Mouse (Mus musculus) small intestine, adult 2 months (tissue): Measurements from ENCODE around the gene Pibf1. TPM values are rescaled to one million over a fixed set of nuclear protein-coding genes. Genes with fewer than 3 reads are reported as not detected.
A peak's percentile ranks its signal among the peaks of the same experiment; 100 is the strongest.

ENCODE experiments used
- H3K27ac ChIP-seq: fragments of 200-500 bp; 2 replicates; pipeline ENCODE4 v1.5.1; 2012; ENCODE audit warnings: low read depth, low read length, control low read depth, inconsistent platforms; ENCODE audit not compliant: insufficient read depth
- H3K27me3 ChIP-seq: fragments of 200-500 bp; 2 replicates; pipeline ENCODE4 v1.6.1; 2012; ENCODE audit warnings: mild to moderate bottlenecking, moderate library complexity, low read length, inconsistent platforms; ENCODE audit not compliant: control insufficient read depth, insufficient read depth
- H3K36me3 ChIP-seq: fragments of 200-500 bp; 2 replicates; pipeline ENCODE4 v1.6.1; 2012; ENCODE audit warnings: mild to moderate bottlenecking, low read length, control low read depth, inconsistent platforms; ENCODE audit not compliant: control insufficient read depth, insufficient read depth
- H3K4me1 ChIP-seq: fragments of 200-500 bp; 2 replicates; pipeline ENCODE4 v1.6.1; 2012; ENCODE audit warnings: low read length, inconsistent platforms, mixed read lengths; ENCODE audit not compliant: control insufficient read depth, insufficient read depth, insufficient read length
- H3K4me3 ChIP-seq: fragments of 200-500 bp; 2 replicates; pipeline ENCODE4 v1.5.1; 2012; ENCODE audit warnings: low read depth, mild to moderate bottlenecking, control low read depth, inconsistent platforms, low read length, moderate library complexity
- CTCF ChIP-seq: fragments of 200-500 bp; IDR thresholded peaks from 2 replicates; pipeline ENCODE4 v1.5.1; 2012; ENCODE audit warnings: low read depth, mild to moderate bottlenecking, control low read depth, inconsistent platforms, low read length, moderate library complexity, mixed read lengths; ENCODE audit not compliant: insufficient replicate concordance, insufficient read length; ENCODE audit errors: extremely low read depth
- POLR2A ChIP-seq: fragments of 200-500 bp; IDR thresholded peaks from 2 replicates; pipeline ENCODE4 v1.6.1; 2012; ENCODE audit warnings: low read depth, mild to moderate bottlenecking, control low read depth, inconsistent platforms, low read length, moderate library complexity
- WGBS: fragments of 180-500 bp; shearing (Covaris S2); methylation state at CpG from one replicate; pipeline ENCODE4 v1.1.7; 2018; 5-methylcytosine and 5-hydroxymethylcytosine counted together
- polyA plus RNA-seq: library from polyadenylated mRNA; depleted of rRNA; stranded (reverse); fragments of >200 nt; gene quantifications from 2 replicates; pipeline ENCODE4 v1.2.3, GENCODE M21; 2012

Gene Pibf1
- polyA plus RNA-seq, 1 experiment, result 0.65 TPM

- peaks cover 8% of the 10 kb centered on the region; the same call in 1 of the 2 replicates for H3K4me1 ChIP-seq
- H3K27ac ChIP-seq, result no peak overlapping the region
- H3K27me3 ChIP-seq, result no peaks in the 10 kb centered on the region
- TF ChIP-seq POLR2A (no peak), CTCF (no peak)
- 90% methylated on average over 4 of the region's 4 CpGs for WGBS
- H3K36me3 ChIP-seq, result no peaks in the 10 kb centered on the region
- no peak overlapping the region for H3K4me3 ChIP-seq
Measured at GRCm38 (mm10) chr14:99124076-99124475, 24.9 kb downstream of the Pibf1 start.

- Histone ChIP-seq H3K4me1 (peaks cover 10% of the 10 kb centered on the region; the same call in 1 of the 2 replicates), H3K4me3 (no peak overlapping the region), H3K36me3 (peaks cover 5% of the 10 kb centered on the region; the same call in 1 of the 2 replicates), H3K27ac (no peak overlapping the region), H3K27me3 (no peaks in the 10 kb centered on the region)
- no peak for TF ChIP-seq CTCF
- no peak for TF ChIP-seq POLR2A
- 83% methylated on average over 4 of the region's 4 CpGs for WGBS
Measured at GRCm38 (mm10) chr14:99126713-99127112, 27.5 kb downstream of the Pibf1 start.

DNA sequence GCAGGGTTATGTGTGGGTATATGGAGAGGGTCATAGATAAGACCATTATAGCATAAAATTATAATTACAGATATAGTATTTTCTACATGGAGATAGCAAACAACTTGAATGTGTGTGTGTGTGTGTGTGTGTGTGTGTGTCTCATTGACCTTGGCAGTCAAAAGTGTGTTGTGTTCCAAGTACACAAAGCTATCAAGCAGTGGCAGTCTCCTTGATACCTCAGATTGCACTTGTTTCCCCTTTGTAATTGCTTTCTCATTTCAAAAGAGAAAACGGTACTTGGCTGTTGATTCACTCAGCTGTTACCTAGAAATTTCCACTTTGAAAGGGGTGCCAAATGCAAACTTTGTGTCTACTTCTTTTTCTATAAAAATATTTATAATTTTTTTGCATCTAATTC, 28.3 kb downstream of the Pibf1 start:
- Histone ChIP-seq H3K4me3 (no peak overlapping the region), H3K27me3 (no peaks in the 10 kb centered on the region), H3K4me1 (peaks cover 8% of the 10 kb centered on the region; the same call in 1 of the 2 replicates), H3K27ac (no peak overlapping the region), H3K36me3 (peaks cover 5% of the 10 kb centered on the region; the same call in 1 of the 2 replicates)
- TF ChIP-seq CTCF, result no peak
- TF ChIP-seq POLR2A, result no peak
- 23% methylated on average over 1 of the region's 1 CpGs for WGBS

DNA sequence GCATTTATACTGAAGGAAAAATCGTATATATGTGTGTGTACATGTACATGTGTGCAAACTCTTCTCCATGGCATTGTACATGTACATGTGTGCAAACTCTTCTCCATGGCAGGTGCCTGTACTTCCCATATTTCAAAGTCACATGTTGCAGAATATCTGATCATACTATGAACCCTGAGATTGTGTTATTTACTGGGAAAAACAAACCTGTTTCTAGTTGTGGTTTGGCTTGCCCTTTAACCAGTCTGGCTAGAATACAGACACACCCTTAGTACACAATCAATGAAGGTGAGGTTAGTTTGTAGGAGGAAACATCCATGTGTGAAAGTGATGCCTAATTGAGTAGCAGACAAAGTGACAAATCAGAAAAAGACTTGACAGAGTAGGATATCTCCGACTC, 29.8 kb downstream of the Pibf1 start:
- no peaks in the 10 kb centered on the region for H3K27me3 ChIP-seq
- 39% methylated on average over 2 of the region's 2 CpGs for WGBS
- H3K36me3 ChIP-seq, result peaks cover 5% of the 10 kb centered on the region
- H3K27ac ChIP-seq, result peak overlapping the region; percentile 61
- no peak for TF ChIP-seq CTCF
- TF ChIP-seq POLR2A, result no peak
- H3K4me1 ChIP-seq, result peaks cover 8% of the 10 kb centered on the region; the same call in 1 of the 2 replicates
- H3K4me3 ChIP-seq, result no peak overlapping the region

GRCm38 (mm10) chr14:99134048-99134447, 34.8 kb downstream of the Pibf1 start:
- 74% methylated on average over 2 of the region's 2 CpGs for WGBS
- no peak for TF ChIP-seq CTCF

GRCm38 (mm10) chr14:99135761-99136160, 36.5 kb downstream of the Pibf1 start:
- TF ChIP-seq POLR2A (no peak), CTCF (no peak)
- 70% methylated on average over 9 of the region's 9 CpGs for WGBS
- Histone ChIP-seq H3K4me1 (no peaks in the 10 kb centered on the region), H3K27me3 (no peaks in the 10 kb centered on the region), H3K4me3 (no peak overlapping the region), H3K27ac (no peak overlapping the region), H3K36me3 (peaks cover 15% of the 10 kb centered on the region)

More at GRCm38 (mm10) chr14:99134048-99134447, 34.8 kb downstream of the Pibf1 start:
- peaks cover 4% of the 10 kb centered on the region; the same call in 1 of the 2 replicates for H3K4me1 ChIP-seq
- H3K36me3 ChIP-seq, result peaks cover 13% of the 10 kb centered on the region
- no peaks in the 10 kb centered on the region for H3K27me3 ChIP-seq
- no peak overlapping the region for H3K27ac ChIP-seq
- no peak overlapping the region for H3K4me3 ChIP-seq

GRCm38 (mm10) chr14:99136297-99136696, 37.1 kb downstream of the Pibf1 start:
- Histone ChIP-seq H3K36me3 (peaks cover 13% of the 10 kb centered on the region), H3K27ac (no peak overlapping the region), H3K4me1 (no peaks in the 10 kb centered on the region), H3K27me3 (no peaks in the 10 kb centered on the region), H3K4me3 (no peak overlapping the region)
- no peak for TF ChIP-seq POLR2A
- TF ChIP-seq CTCF, result no peak
- WGBS, result 95% methylated on average over 16 of the region's 16 CpGs
